Mouse (Mus musculus): ENCODE measurements around the gene Sema5b.

Gene Sema5b

DNA sequence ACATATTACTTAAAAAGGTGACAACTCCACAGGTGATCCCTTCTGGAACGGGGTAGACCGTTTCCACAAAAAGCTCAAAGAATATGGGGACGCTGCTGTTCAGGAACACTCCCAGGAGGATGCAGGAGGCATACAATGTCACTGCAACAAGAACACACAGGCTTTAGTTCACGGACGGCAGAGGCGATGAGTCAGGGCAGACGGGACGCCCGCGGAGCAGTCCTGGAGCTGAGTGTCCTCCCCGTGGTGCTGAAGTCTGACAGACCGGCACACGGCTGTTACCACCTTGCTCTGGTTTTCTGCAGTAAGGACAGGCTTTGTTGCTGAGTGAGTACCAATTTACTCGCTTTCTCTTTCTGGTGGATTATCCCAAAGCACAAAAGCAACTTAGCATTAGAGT lies 163.9 kb downstream of the Sema5b start:
- peak; percentile 20 for DNase-seq (ENCODE audit: low read depth, low spot score)

DNA sequence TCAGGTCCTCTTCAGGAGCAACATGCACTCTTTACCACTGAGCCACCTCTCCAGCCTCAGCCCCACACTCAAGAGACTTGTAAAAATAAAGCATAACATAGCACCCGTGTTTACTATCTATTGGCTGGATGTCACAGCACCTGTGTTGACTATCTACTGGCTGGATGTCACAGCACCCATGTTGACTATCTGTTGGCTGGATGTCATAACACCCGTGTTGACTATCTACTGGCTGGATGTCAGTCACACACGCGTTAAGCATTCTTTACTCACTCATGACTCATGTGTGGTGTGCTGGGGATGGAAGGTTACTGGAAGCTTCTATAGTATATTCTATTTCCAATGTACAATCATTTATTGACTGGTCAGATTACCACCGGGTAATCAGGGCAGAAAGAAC lies 166.1 kb downstream of the Sema5b start:
- no peak for DNase-seq (ENCODE audit: low read depth, low spot score)

DNA sequence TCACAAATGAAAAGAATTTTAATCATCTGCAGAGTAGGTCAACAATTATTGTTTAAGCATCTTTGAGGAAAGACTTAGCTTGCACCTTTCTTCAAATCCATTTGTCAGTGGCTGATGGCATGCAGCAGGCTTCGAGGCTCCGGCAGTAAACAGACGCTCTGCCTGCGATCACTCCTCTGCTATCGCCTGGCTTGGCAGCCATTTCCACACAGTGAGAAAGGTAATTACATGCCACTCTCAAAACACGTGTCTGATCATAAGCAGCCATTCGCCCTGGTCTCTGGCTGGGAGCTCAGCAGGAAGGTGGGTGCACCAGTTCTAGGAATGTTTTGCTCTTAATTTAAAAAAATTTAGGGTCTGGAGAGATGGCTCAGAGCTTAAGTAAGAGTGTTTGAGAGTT lies 170.1 kb downstream of the Sema5b start:
- no peak for DNase-seq (ENCODE audit: low read depth, low spot score)

DNA sequence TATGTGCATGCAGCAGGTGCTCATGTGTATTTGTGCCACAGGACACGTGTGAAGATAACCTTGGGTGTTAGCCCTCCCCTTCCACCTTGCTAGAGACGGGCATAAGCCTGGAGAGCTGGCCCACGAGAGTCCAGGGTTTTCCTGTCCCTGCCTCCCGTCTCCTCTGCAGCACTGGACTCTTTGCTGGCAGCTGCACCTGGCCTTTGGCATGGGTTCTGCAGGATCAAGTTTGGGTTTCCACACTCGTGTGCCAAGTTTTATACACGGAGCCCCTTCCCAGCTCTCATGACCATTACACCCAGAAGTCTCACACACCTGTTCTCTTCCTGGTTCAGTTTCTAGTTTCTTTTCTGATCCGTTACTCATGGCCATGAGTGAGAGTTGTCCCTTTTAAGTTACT lies 172.7 kb downstream of the Sema5b start:
- no peak for DNase-seq (ENCODE audit: low read depth, low spot score)
